Mouse (Mus musculus) retina, postnatal 7 days (tissue): ENCODE results near the gene Pdzd2.

Experiments used
- DNase-seq: peaks from one replicate; pipeline ENCODE4 v3.0.0-alpha.2; 2012; ENCODE audit warnings: low read depth, low spot score

Gene Pdzd2

DNA sequence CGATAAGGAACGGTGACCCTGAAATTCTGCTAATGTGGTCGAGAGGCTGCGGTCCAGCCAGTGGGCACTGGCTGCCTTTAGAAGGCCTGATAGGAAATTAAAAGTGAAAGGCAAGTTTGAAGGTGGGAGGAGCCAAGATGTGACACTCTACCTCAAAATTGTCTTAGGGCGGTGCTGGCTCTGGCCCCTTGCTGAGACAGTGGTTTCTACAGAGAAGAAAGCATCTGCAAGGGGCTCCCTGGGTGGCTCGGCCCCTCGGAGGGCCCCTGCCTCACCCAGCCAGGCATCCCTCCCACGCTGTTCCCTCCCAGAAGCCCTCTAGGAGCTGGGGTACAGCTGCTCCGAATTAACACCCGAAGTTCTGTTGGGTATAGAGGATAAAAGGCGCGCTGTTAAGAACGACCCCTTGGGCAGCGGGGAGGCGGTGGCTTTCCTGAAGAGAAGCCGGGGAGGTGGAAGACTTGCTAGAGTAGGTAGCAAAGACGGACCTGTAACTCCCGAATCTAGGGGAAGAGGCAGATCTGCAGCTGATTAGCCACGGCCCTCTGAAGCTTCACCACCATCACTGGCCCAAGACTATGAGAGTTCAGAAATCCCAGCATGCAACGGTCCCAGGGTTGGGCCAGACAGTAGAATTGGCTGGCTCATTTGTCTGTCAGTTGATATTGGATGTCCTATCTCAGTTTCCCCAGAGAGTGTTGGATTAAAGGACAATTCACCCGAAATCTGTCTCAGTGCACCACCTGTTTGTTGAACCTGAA is 71.8 kb downstream of the Pdzd2 start:
- no peak for DNase-seq

- DNase-seq: no peak
These were observed 73.8 kb downstream of the Pdzd2 start for GRCm38 (mm10) chr15:12665946-12666345.

GRCm38 (mm10) chr15:12663351-12663750 is 76.4 kb downstream of the Pdzd2 start:
- no peak for DNase-seq

GRCm38 (mm10) chr15:12660320-12660719 is 79.4 kb downstream of the Pdzd2 start:
- DNase-seq: no peak

DNA sequence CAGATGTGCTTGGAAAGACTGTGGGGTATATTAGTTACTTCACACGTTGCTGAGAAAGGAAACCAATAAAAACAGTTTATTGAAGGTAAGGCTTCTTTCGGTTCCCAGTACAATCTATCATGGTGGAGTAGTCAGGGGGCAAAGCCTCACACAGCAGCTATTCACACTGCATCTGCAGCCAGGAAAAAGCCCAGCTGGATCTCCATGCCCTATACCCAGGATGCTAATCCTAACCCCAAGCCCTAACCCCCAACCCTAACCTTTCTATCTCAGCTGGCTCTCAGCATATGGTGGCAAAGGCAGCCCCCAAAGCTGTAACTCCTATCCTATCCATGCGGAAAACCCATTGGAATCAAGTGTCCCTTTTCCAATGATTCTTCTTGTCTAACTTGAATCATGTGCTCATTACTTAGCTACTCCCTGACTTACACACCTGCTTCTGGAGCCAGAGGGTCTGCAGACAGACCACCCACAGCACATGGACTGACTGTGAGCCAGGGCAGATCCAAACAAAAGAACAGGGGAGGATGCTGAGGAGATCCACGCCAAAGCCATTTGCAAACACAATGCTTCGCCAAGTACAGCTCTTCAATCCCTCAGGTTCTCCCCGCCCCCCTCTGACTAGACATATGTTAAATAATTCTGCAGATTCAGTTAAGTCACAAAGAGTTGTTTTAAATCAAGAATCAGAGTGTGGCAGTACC is 83.6 kb downstream of the Pdzd2 start:
- no peak for DNase-seq

GRCm38 (mm10) chr15:12655316-12655715 is 84.4 kb downstream of the Pdzd2 start:
- no peak for DNase-seq

- no peak for DNase-seq
These were observed 87.2 kb downstream of the Pdzd2 start for GRCm38 (mm10) chr15:12652336-12653031.

GRCm38 (mm10) chr15:12650236-12650635 is 89.5 kb downstream of the Pdzd2 start:
- no peak for DNase-seq

- no peak for DNase-seq
These were observed 90.0 kb downstream of the Pdzd2 start for GRCm38 (mm10) chr15:12649674-12650073.

DNA sequence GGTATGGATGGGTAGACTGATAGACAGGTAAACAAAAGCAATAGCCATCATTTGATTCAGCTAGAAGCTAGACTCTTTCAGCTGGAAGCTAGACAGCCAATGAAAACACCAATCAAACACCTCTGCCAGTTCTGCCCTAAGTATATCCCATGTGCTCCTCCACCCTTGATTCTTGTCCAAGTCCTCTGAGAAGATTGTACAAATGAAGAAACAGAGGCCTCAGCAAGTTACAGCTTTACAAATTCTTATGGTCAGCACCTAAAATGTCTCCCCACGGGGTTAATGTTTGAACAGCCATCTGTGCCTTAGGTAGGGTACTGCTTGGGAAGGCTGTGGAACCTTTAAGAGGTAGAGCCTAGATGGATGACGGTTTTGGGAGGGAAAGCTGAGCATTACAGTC is 90.6 kb downstream of the Pdzd2 start:
- no peak for DNase-seq

DNA sequence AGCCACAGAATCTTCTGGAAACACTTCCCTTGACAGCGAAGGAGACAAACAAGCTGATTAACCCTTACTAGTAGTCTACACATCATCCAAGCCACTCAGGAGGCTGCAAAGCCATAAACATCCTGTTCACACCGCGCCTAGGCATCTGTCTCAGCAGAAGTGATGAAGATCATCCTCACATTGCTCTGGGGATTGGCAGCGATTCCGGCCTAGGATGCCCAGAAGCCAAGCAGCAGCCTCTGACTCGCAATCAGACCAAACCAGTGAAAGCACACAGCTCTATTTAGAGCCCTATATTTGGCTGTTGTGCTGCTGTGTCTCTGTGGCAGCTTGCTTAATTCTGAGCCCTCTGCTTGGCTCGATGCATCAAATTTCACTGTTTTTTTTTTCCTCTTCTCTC is 99.0 kb downstream of the Pdzd2 start:
- DNase-seq: no peak

GRCm38 (mm10) chr15:12639776-12640175 is 99.9 kb downstream of the Pdzd2 start:
- no peak for DNase-seq

GRCm38 (mm10) chr15:12639181-12639580 is 100.5 kb downstream of the Pdzd2 start:
- no peak for DNase-seq

DNA sequence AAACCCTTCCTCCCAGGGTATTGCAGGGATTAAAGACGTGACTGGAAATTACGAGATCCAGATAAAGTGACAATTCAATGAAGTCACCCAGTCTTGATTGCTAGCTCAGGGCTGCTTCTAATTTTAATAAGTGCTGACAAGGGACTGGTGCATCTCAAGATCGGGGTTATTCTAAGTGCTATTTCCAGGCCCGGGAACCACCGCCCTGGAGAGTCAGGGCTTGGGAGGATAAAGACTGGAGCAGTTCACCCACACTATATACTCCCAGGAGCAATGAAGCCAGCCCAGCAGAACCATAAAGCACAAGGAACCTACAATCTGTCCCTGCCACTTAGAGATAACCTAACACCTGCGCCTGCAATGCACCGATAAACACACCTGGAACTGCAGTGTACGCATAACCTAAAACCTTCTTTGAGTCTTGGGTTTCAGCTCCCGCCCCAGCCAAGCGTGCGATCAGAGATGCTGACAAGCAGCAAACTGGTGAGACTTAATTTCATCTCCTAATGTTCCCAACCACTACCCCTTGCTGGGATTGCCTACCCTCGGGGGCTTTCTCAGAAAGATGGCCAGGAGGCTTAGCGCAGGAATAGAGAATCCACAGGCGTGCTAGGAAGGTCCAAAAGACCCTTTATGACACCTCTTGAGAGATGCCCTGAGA is 101.2 kb downstream of the Pdzd2 start:
- no peak for DNase-seq

GRCm38 (mm10) chr15:12637511-12637910 is 102.2 kb downstream of the Pdzd2 start:
- DNase-seq: no peak

DNA sequence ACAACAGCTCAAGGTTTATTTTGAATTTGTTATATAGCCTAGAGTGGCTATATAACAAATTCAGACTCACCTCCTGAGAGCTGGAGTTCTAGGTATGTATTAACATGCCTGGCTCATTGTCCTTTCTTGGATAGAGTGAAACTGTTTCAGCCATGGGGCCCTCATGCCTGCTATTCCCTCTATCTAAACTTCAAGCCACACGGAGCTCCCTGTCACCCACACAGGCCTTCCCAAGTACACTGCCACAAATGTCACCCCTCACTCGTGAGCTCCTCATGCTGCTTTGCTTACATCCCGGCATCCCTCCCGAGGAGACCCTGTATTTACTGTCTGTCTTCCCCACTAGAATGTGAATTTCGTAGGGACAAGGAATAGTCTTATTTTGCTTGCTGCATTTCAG is 103.3 kb downstream of the Pdzd2 start:
- DNase-seq: no peak

- no peak for DNase-seq
These were observed 104.8 kb downstream of the Pdzd2 start for GRCm38 (mm10) chr15:12634921-12635320.

DNA sequence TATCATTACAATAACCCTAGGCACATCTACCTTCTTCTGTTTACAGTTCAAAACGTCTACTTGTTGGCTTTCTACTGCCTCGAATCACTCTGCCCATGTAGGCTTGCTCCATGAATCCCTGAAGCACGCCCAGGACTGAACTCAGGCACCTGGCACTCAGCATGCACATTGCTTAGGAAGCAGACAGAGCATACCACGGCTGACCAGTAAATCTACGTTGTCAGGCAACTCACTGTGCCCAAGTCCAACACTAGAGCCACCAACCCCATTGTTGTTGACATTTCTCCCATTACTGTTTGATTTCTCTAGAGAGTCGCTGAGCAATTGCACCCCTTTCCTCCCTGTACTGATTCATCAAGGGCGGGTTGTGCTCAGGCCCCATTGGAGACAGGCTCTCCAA is 110.6 kb downstream of the Pdzd2 start:
- DNase-seq: no peak

GRCm38 (mm10) chr15:12628451-12628850 is 111.3 kb downstream of the Pdzd2 start:
- no peak for DNase-seq

- no peak for DNase-seq
These were observed 112.8 kb downstream of the Pdzd2 start for GRCm38 (mm10) chr15:12626930-12627329.

DNA sequence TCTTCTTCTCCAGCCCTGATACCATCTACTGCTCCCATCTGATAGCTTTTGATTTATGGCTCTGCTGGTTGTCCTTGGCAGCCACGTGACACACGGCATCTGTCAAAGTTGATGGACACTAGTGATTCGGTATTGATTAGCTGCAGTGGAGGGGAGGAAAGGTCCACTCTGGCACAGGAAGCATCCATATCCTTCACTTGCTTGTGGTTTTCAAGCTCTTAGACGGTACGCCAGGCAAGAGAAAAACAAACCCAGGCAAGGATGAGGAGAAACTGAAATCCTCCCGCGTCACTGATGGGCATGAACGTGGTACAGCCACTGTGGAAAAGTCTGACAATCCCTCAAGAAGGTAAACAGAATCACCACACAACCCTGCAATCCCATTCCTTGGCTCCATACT is 113.6 kb downstream of the Pdzd2 start:
- DNase-seq: no peak

DNA sequence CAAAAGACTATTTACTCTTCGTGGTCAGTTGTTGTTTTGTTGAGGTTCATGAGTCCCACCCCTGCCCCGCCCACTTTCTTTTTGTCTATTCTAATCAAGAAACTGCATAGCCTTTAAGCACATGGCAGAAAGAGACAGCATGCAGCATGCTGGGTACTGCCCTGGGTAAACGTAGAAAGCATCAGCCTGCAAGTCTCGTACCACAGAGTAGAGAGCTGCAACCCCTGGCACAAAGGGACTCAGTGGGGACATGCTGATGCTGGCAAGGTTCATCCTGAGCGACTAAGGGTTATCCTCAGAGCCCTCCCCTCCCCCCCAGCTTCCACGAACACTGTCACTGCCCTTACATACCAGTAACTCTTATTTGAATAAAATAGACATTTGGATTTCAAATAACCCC is 114.2 kb downstream of the Pdzd2 start:
- DNase-seq: no peak
